Mouse (Mus musculus) erythroid progenitor cell, adult 5-6 weeks (primary cell): ENCODE results near the gene Gm4763. TPM values are rescaled to one million over a fixed set of nuclear protein-coding genes. Genes with fewer than 3 reads are reported as not detected.

Source experiments
- total RNA-seq, 2 experiments: library from RNA; stranded (forward) in 1 of 2; stranded (reverse) in 1 of 2; fragments of 150-400 nt in 1 of 2; fragments of 186-747, 209-891 nt in 1 of 2; gene quantifications; 2 replicates each; pipeline versions ENCODE4 v1.2.3 to v1.2.4; 2015 to 2017; ENCODE audit warnings: low replicate concordance in 2 of 2

Gm4763 gene
- total RNA-seq, 2 experiments from 2014 or later: not detected

Other genes with a start within 250 kb of the Gm4763 start
- not detected in 2 replicates for gene Cadm4, start 244.9 kb downstream of the Gm4763 start, total RNA-seq (2015; ENCODE audit: low replicate concordance)
- not detected in 2 replicates for gene Cadm4, start 244.9 kb downstream of the Gm4763 start, total RNA-seq (2017; ENCODE audit: low replicate concordance)
- gene Zfp428, start 219.9 kb downstream of the Gm4763 start, total RNA-seq (2015; ENCODE audit: low replicate concordance): 0.84 TPM in 1 of 2 replicates, not detected in the other
- 2.0 TPM in 1 of 2 replicates, not detected in the other for gene Zfp428, start 219.9 kb downstream of the Gm4763 start, total RNA-seq (2017; ENCODE audit: low replicate concordance)
- not detected in 2 replicates for gene AC161166.1, start 214.5 kb downstream of the Gm4763 start, total RNA-seq (2015; ENCODE audit: low replicate concordance)
- gene AC161166.1, start 214.5 kb downstream of the Gm4763 start, total RNA-seq (2017; ENCODE audit: low replicate concordance): not detected in 2 replicates
- 1.1 and 1.3 TPM in 2 replicates for gene Irgq, start 196.2 kb downstream of the Gm4763 start, total RNA-seq (2015; ENCODE audit: low replicate concordance)
- 0.90 and 2.8 TPM in 2 replicates for gene Irgq, start 196.2 kb downstream of the Gm4763 start, total RNA-seq (2017; ENCODE audit: low replicate concordance)
- gene Pinlyp, start 180.8 kb downstream of the Gm4763 start, total RNA-seq (2015; ENCODE audit: low replicate concordance): not detected in 2 replicates
- not detected in 2 replicates for gene Pinlyp, start 180.8 kb downstream of the Gm4763 start, total RNA-seq (2017; ENCODE audit: low replicate concordance)
- 37.1 and 39.4 TPM in 2 replicates for gene Xrcc1, start 180.6 kb downstream of the Gm4763 start, total RNA-seq (2015; ENCODE audit: low replicate concordance)
- gene Xrcc1, start 180.6 kb downstream of the Gm4763 start, total RNA-seq (2017; ENCODE audit: low replicate concordance): 36.7 and 62.5 TPM in 2 replicates
- 11.2 and 11.3 TPM in 2 replicates for gene Ethe1, start 139.4 kb downstream of the Gm4763 start, total RNA-seq (2015; ENCODE audit: low replicate concordance)
- gene Ethe1, start 139.4 kb downstream of the Gm4763 start, total RNA-seq (2017; ENCODE audit: low replicate concordance): 6.8 and 9.2 TPM in 2 replicates
- not detected in 2 replicates for gene Zfp575, start 139.3 kb downstream of the Gm4763 start, total RNA-seq (2015; ENCODE audit: low replicate concordance)
- gene Zfp575, start 139.3 kb downstream of the Gm4763 start, total RNA-seq (2017; ENCODE audit: low replicate concordance): 0.26 TPM in 1 of 2 replicates, not detected in the other
- gene Phldb3, start 116.1 kb downstream of the Gm4763 start, total RNA-seq (2015; ENCODE audit: low replicate concordance): not detected in 2 replicates
- 0.64 and 7.0 TPM in 2 replicates for gene Phldb3, start 116.1 kb downstream of the Gm4763 start, total RNA-seq (2017; ENCODE audit: low replicate concordance)
- gene Lypd3, start 90.4 kb downstream of the Gm4763 start, total RNA-seq (2015; ENCODE audit: low replicate concordance): not detected in 2 replicates
- not detected in 2 replicates for gene Lypd3, start 90.4 kb downstream of the Gm4763 start, total RNA-seq (2017; ENCODE audit: low replicate concordance)
- not detected in 2 replicates for gene Tex101, start 50.2 kb downstream of the Gm4763 start, total RNA-seq (2015; ENCODE audit: low replicate concordance)
- gene Tex101, start 50.2 kb downstream of the Gm4763 start, total RNA-seq (2017; ENCODE audit: low replicate concordance): not detected in 2 replicates
- gene BC049730, start 17.7 kb downstream of the Gm4763 start, total RNA-seq (2015; ENCODE audit: low replicate concordance): not detected in 2 replicates
- not detected in 2 replicates for gene BC049730, start 17.7 kb downstream of the Gm4763 start, total RNA-seq (2017; ENCODE audit: low replicate concordance)
- gene Cd177, start 33.4 kb upstream of the Gm4763 start, total RNA-seq (2015; ENCODE audit: low replicate concordance): 39.4 and 55.5 TPM in 2 replicates
- gene Cd177, start 33.4 kb upstream of the Gm4763 start, total RNA-seq (2017; ENCODE audit: low replicate concordance): 37.9 and 49.0 TPM in 2 replicates
- gene Ceacam10, start 50.3 kb upstream of the Gm4763 start, total RNA-seq (2015; ENCODE audit: low replicate concordance): 6.8 and 7.1 TPM in 2 replicates
- gene Ceacam10, start 50.3 kb upstream of the Gm4763 start, total RNA-seq (2017; ENCODE audit: low replicate concordance): 1.7 TPM in 1 of 2 replicates, not detected in the other
- not detected in 2 replicates for gene Gm9844, start 135.3 kb upstream of the Gm4763 start, total RNA-seq (2015; ENCODE audit: low replicate concordance)
- gene Gm9844, start 135.3 kb upstream of the Gm4763 start, total RNA-seq (2017; ENCODE audit: low replicate concordance): 0.90 and 3.6 TPM in 2 replicates
- not detected in 2 replicates for gene Lypd4, start 143.0 kb upstream of the Gm4763 start, total RNA-seq (2015; ENCODE audit: low replicate concordance)
- not detected in 2 replicates for gene Lypd4, start 143.0 kb upstream of the Gm4763 start, total RNA-seq (2017; ENCODE audit: low replicate concordance)
- not detected in 2 replicates for gene Dmrtc2, start 143.1 kb upstream of the Gm4763 start, total RNA-seq (2015; ENCODE audit: low replicate concordance)
- gene Dmrtc2, start 143.1 kb upstream of the Gm4763 start, total RNA-seq (2017; ENCODE audit: low replicate concordance): not detected in 2 replicates
- gene Rps19, start 157.5 kb upstream of the Gm4763 start, total RNA-seq (2015; ENCODE audit: low replicate concordance): 818 and 840 TPM in 2 replicates
- 217 and 310 TPM in 2 replicates for gene Rps19, start 157.5 kb upstream of the Gm4763 start, total RNA-seq (2017; ENCODE audit: low replicate concordance)
- 56.2 and 74.6 TPM in 2 replicates for gene Cd79a, start 170.5 kb upstream of the Gm4763 start, total RNA-seq (2015; ENCODE audit: low replicate concordance)
- gene Cd79a, start 170.5 kb upstream of the Gm4763 start, total RNA-seq (2017; ENCODE audit: low replicate concordance): 12.7 and 14.7 TPM in 2 replicates
- 36.4 and 59.1 TPM in 2 replicates for gene Arhgef1, start 176.0 kb upstream of the Gm4763 start, total RNA-seq (2015; ENCODE audit: low replicate concordance)
- 35.8 and 40.3 TPM in 2 replicates for gene Arhgef1, start 176.0 kb upstream of the Gm4763 start, total RNA-seq (2017; ENCODE audit: low replicate concordance)
- gene Gm4881, start 217.6 kb upstream of the Gm4763 start, total RNA-seq (2015; ENCODE audit: low replicate concordance): not detected in 2 replicates
- not detected in 2 replicates for gene Gm4881, start 217.6 kb upstream of the Gm4763 start, total RNA-seq (2017; ENCODE audit: low replicate concordance)
- 8.3 and 8.8 TPM in 2 replicates for gene Rabac1, start 245.8 kb upstream of the Gm4763 start, total RNA-seq (2015; ENCODE audit: low replicate concordance)
- gene Rabac1, start 245.8 kb upstream of the Gm4763 start, total RNA-seq (2017; ENCODE audit: low replicate concordance): 7.3 and 18.0 TPM in 2 replicates